Mouse (Mus musculus) adrenal gland, adult 2 months (tissue): Measurements from ENCODE around the gene Hsd11b1. TPM values are rescaled to one million over a fixed set of nuclear protein-coding genes. Genes with fewer than 3 reads are reported as not detected.
"Not testable (repeated sequence)": the region's sequence is repeated elsewhere in the genome, so short reads cannot be mapped to it uniquely, and the experiment has no call there.

ENCODE experiments used
- DNase-seq: peaks from one replicate; pipeline ENCODE4 v3.0.0; 2021
- polyA plus RNA-seq: library from polyadenylated mRNA; depleted of rRNA; stranded (reverse); fragments of >200 nt; gene quantifications from 2 replicates; pipeline ENCODE4 v1.2.3, GENCODE M21; 2012
- total RNA-seq, 2 experiments: library from RNA; stranded (reverse); gene quantifications; 2 replicates each; pipeline ENCODE4 v1.2.3; 2021

Hsd11b1 gene
- total and polyA plus RNA-seq, 3 experiments: 56.8 to 135 (median 114) TPM

- DNase-seq: no peak
Measured at GRCm38 (mm10) chr1:193279492-193279891, 15.6 kb upstream of the Hsd11b1 start.

GRCm38 (mm10) chr1:193278414-193279045, 14.7 kb upstream of the Hsd11b1 start:
- peak; percentile 81 for DNase-seq

- peak; percentile 61 for DNase-seq
Measured at GRCm38 (mm10) chr1:193274407-193275071, 10.7 kb upstream of the Hsd11b1 start.

DNA sequence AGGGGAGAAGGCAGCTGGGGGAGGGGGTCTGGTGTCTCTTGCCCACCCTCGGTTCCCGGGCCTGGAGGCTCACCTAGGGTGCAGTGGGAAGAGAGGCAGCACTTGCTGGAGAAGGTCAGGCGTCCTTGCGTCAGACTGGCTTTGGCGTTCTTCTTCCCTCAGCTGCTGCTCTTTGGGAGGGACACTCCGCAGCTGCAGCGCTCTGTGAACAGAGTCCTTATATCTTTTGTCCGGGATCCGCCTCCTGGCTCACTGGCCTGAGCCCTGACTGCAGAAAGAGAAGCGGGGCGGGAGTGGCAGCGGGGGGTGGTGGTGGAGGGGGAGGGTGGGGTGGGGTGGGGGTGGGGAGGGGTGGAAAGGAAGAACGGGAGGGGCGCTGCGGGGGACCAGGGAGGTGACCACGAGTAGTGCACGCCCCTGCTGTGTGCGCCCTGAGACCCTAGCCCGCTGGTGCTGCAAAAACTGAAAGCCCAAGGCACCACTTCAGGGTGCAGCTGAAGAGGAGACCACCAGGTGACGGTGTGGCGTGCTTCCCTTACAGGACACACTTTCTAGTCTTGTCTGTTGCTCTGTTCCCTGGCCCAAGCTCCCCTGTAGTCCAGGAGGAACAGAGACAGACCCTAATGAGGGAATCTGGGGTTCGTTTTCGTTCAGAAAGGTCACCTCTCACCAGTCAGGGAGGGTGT, 9.2 kb upstream of the Hsd11b1 start, which contains the start of gene G0s2:
TSS of gene G0s2 (minus strand) at position 302 of the 686 bp plus-strand sequence.
- peak; percentile 92 for DNase-seq

- no peak for DNase-seq
Measured at GRCm38 (mm10) chr1:193272137-193272915, 8.5 kb upstream of the Hsd11b1 start.

DNA sequence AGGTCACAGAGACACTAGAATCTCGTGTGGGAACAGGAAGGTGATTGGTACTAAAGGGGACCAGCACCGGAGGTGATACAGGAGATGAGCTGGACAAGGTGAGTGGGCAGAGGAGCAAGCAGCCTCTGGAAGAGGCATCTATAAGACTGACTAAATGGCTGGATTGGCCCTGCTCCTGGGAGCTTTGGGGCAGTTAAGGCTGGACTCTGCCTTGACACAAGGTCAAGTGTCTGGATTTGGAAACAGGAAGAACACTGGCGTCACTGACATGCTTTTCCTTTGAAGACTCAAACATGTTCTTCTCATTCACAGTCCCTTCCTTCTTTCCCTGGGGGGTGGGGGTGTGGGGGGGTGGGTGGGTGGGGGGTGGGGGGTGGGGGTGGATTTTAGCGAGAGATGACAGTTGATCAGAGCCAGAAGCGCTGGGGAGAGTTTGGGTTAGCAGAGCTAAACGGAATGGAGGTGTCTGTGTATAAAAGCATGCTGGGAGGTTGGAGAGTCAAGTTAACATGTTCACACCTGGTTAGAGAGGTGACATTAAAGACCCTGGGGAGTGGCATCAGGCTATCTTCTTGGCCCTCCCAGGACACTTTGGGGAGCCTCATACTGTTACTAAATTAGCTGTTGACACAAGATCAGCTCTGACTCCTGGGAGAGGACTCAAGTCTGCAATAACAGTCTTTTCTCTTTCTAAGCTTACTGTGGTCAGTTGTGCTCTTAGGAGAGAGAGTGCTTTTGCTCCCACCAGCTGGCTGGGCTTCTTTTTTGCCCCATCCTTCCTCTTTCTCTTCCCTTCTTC, 7.3 kb upstream of the Hsd11b1 start:
- peak; percentile 49 for DNase-seq

DNA sequence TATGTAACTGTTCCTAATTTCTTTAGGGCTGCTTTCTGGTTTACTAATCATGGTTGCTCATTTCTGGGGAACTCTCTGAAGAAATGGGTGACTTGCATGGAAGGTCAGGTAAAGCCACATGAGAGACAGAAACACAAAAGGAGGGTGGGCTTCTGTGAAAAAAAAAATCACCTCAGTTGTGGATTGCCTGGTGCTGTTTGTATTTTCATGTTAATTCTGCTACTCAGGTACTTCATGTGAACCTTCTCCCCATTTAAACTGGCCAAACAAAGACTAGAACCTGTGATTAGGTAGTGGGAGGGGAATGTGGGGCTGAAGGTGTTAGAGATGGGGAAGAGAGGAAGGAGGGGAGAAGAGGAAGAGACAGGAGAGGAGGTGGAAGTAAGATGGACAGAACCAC, 1.9 kb upstream of the Hsd11b1 start:
- no peak for DNase-seq

- DNase-seq: no peak
Measured at GRCm38 (mm10) chr1:193263026-193263907, 608 bp downstream of the Hsd11b1 start.

GRCm38 (mm10) chr1:193261897-193262548, 1.9 kb downstream of the Hsd11b1 start:
- peak; percentile 30 for DNase-seq

- DNase-seq: no peak
Measured at GRCm38 (mm10) chr1:193259559-193259958, 4.3 kb downstream of the Hsd11b1 start.

DNA sequence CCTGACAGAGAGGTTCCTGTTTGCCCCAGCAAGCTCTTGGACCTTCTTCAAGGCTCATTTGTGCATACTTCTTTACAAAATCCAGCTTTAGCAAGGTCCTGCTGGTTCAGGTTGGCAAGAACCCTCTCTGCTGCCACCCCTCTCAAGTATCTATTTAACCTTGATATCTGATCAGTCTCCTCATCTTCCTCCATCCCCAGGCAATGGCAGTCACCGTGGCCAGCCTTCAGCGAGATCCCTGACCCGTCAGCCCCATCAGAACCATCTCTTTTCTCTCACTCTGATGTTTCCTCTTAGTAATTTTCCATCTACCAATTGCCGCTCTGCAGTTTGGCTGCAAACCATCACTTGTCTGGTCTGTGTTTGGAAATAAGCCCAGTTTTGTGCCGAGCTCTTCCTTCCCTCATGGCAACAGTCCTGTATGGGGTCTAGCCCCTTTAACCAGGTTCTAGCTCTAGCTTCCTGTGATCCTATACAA, 7.2 kb downstream of the Hsd11b1 start:
- peak; percentile 52 for DNase-seq

- DNase-seq: no peak
Measured at GRCm38 (mm10) chr1:193256289-193256577, 7.6 kb downstream of the Hsd11b1 start.

- DNase-seq: peak; percentile 77
Measured at GRCm38 (mm10) chr1:193255488-193256288, 8.2 kb downstream of the Hsd11b1 start.

- DNase-seq: no peak
Measured at GRCm38 (mm10) chr1:193255032-193255431, 8.8 kb downstream of the Hsd11b1 start.

GRCm38 (mm10) chr1:193253895-193254294, 10.0 kb downstream of the Hsd11b1 start:
- DNase-seq: not testable (repeated sequence)

GRCm38 (mm10) chr1:193252616-193253015, 11.3 kb downstream of the Hsd11b1 start:
- no peak for DNase-seq

DNA sequence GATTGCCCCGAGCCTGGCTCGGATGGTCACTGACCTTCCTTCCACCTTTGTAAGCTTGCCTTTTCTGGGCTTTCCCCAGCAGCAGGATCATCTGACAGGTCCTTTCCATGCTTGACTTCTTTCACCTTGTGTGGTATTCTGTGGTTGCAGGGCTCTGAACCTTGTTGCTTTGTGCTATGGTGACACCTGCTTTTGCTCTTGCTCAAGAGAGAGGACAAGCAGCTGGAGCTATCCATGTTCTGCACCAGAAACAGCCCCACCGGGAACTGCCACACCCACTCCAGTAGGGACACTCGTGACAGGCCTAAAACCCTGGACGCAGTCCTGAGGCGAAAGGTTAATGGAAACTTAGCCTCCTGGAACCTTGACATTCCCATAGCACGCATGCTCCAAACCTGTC, 12.5 kb downstream of the Hsd11b1 start:
- peak; percentile 16 for DNase-seq

DNA sequence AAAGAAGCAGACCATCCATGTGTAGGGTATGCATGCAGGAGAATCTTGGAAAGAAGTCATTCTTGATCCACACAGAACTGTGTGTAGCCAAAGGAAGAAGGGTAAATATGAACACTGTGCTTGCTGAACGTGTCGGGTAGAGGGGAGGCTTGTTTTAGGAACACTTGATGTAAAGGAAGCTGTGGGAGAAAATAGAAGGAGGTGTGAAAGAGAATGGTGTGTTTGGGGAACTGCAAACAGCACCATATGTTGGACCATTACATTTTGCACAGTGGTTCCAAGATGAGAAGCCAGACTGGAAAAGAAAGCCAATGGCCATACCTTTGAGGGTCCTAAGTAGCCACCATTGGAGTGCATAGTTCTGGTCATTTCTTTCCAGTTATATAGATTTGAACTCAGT, 13.8 kb downstream of the Hsd11b1 start:
- DNase-seq: no peak

DNA sequence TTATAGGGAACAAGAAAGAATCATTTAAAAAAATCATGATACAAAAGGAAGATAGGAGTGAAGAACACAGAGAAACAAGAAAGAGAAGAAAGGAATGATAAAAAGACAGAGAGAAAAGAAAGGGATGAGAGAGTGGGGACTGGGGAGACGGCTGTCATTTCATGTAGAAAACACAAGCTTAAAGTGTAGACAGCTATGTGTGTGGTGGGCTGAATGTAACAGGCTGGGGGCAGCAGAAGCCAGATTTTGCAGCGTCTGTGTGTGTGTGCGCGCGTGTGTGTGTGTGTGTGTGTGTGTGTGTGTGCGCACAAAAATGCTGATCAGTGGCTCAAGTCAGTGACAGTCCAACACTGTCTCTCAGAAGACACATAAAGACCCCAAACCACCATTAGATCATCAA, 19.6 kb downstream of the Hsd11b1 start:
- DNase-seq: no peak
